Mouse (Mus musculus) thymus, postnatal 25 days (tissue): ENCODE data around the gene Ppp3ca.

ENCODE experiments used
- DNase-seq: peaks from one replicate; pipeline ENCODE4 v3.0.0; 2022

Ppp3ca gene

GRCm38 (mm10) chr3:136725311-136726156 lies 55.6 kb downstream of the Ppp3ca start:
- peak; percentile 8 for DNase-seq

- DNase-seq: no peak
These were observed 58.0 kb downstream of the Ppp3ca start for GRCm38 (mm10) chr3:136727877-136728276.

- DNase-seq: no peak
These were observed 60.1 kb downstream of the Ppp3ca start for GRCm38 (mm10) chr3:136729978-136730377.

GRCm38 (mm10) chr3:136731579-136731978 lies 61.7 kb downstream of the Ppp3ca start:
- DNase-seq: no peak

- DNase-seq: no peak
These were observed 66.1 kb downstream of the Ppp3ca start for GRCm38 (mm10) chr3:136736021-136736420.

GRCm38 (mm10) chr3:136736773-136737298 lies 66.9 kb downstream of the Ppp3ca start:
- no peak for DNase-seq

GRCm38 (mm10) chr3:136738474-136738873 lies 68.5 kb downstream of the Ppp3ca start:
- no peak for DNase-seq

GRCm38 (mm10) chr3:136738914-136739313 lies 69.0 kb downstream of the Ppp3ca start:
- DNase-seq: no peak

- no peak for DNase-seq
These were observed 71.7 kb downstream of the Ppp3ca start for GRCm38 (mm10) chr3:136741659-136742058.

- no peak for DNase-seq
These were observed 72.5 kb downstream of the Ppp3ca start for GRCm38 (mm10) chr3:136742258-136743057.

- DNase-seq: no peak
These were observed 74.5 kb downstream of the Ppp3ca start for GRCm38 (mm10) chr3:136744295-136744897.

- DNase-seq: no peak
These were observed 75.5 kb downstream of the Ppp3ca start for GRCm38 (mm10) chr3:136745456-136745855.

GRCm38 (mm10) chr3:136748761-136749476 lies 79.0 kb downstream of the Ppp3ca start:
- DNase-seq: no peak

- DNase-seq: no peak
These were observed 79.5 kb downstream of the Ppp3ca start for GRCm38 (mm10) chr3:136749477-136749797.

GRCm38 (mm10) chr3:136749951-136750350 lies 80.0 kb downstream of the Ppp3ca start:
- no peak for DNase-seq

- DNase-seq: no peak
These were observed 82.3 kb downstream of the Ppp3ca start for GRCm38 (mm10) chr3:136752126-136752716.

- DNase-seq: no peak
These were observed 86.2 kb downstream of the Ppp3ca start for GRCm38 (mm10) chr3:136756137-136756536.

- no peak for DNase-seq
These were observed 89.5 kb downstream of the Ppp3ca start for GRCm38 (mm10) chr3:136759446-136759845.

GRCm38 (mm10) chr3:136761292-136761978 lies 91.5 kb downstream of the Ppp3ca start:
- DNase-seq: no peak

GRCm38 (mm10) chr3:136761979-136762341 lies 92.0 kb downstream of the Ppp3ca start:
- no peak for DNase-seq

GRCm38 (mm10) chr3:136763717-136764270 lies 93.9 kb downstream of the Ppp3ca start:
- no peak for DNase-seq
